Mouse (Mus musculus) heart, embryonic 11.5 days (tissue): ENCODE data around the gene Icmt. TPM values are rescaled to one million over a fixed set of nuclear protein-coding genes. Genes with fewer than 3 reads are reported as not detected.
A peak's percentile ranks its signal among the peaks of the same experiment; 100 is the strongest.

Source experiments
- ATAC-seq: fragments of 200-750 bp; cut with Nextera tagmentation; replicated peaks from 2 replicates; pipeline ENCODE4 v1.8.0; 2017; ENCODE audit warnings: moderate library complexity; ENCODE audit not compliant: insufficient number of reproducible peaks, low FRiP score, low TSS enrichment
- H3K27ac ChIP-seq: fragments of 300-500 bp; sonication (generic); 2 replicates; pipeline ENCODE4 v1.5.1; 2014; ENCODE audit warnings: mild to moderate bottlenecking, low read depth, low read length
- H3K27me3 ChIP-seq: fragments of 300-500 bp; sonication (generic); 2 replicates; pipeline ENCODE4 v1.6.1; 2014; ENCODE audit warnings: mild to moderate bottlenecking, low read length, mixed read lengths; ENCODE audit not compliant: control insufficient read depth, insufficient read depth
- H3K36me3 ChIP-seq: fragments of 300-500 bp; sonication (generic); 2 replicates; pipeline ENCODE4 v1.6.1; 2014; ENCODE audit warnings: mild to moderate bottlenecking, low read length, moderate library complexity, mixed read lengths; ENCODE audit not compliant: control insufficient read depth, insufficient read depth
- H3K4me1 ChIP-seq: fragments of 300-500 bp; sonication (generic); 2 replicates; pipeline ENCODE4 v1.6.1; 2014; ENCODE audit warnings: low read length; ENCODE audit not compliant: control insufficient read depth, insufficient read depth
- H3K4me2 ChIP-seq: fragments of 300-500 bp; sonication (generic); 2 replicates; pipeline ENCODE4 v1.6.1; 2014; ENCODE audit warnings: mild to moderate bottlenecking, moderate library complexity
- H3K4me3 ChIP-seq: fragments of 300-500 bp; sonication (generic); 2 replicates; pipeline ENCODE4 v1.5.1; 2014; ENCODE audit warnings: low read depth, low read length
- H3K9ac ChIP-seq: fragments of 300-500 bp; sonication (generic); 2 replicates; pipeline ENCODE4 v1.6.1; 2014; ENCODE audit warnings: mild to moderate bottlenecking, low read depth, low read length, moderate library complexity
- H3K9me3 ChIP-seq: fragments of 300-500 bp; sonication (generic); replicated peaks from 2 replicates; pipeline ENCODE4 v1.6.1; 2016; ENCODE audit warnings: low read length; ENCODE audit not compliant: control insufficient read depth
- WGBS: fragments of 180-500 bp; shearing (Covaris S2); extraction: QIAGEN DNeasy Blood & Tissue Kit; methylation state at CpG from one replicate; pipeline ENCODE4 v1.1.7; 2014; ENCODE audit not compliant: insufficient replicate concordance; 5-methylcytosine and 5-hydroxymethylcytosine counted together
- polyA plus RNA-seq: library from polyadenylated mRNA; unstranded; fragments of >200 nt; fragmentation: Nextera tagmentation; extraction: Ambion mirVana; gene quantifications from 2 replicates; pipeline ENCODE4 v1.2.1, GENCODE M21; 2014

Icmt gene
- polyA plus RNA-seq, 1 experiment from 2014 or later = 15.9 TPM

DNA sequence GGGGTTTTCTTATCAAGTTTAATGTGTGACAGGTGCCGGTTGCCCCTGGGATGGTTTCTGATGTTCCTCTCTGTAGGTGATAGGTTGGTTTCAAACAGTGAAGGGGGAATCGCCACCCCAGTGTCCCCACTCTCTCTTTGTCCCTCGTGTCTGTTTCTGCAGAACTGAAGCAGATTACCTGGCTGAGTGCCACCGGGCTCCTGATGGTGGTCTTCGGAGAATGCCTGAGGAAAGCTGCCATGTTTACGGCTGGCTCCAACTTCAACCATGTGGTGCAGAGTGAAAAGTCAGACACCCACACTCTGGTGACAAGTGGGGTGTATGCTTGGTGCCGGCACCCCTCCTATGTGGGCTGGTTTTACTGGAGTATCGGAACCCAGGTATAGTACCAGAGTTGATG is 3.3 kb downstream of the Icmt start:
- WGBS = 93% methylated on average over 8 of the region's 8 CpGs
- H3K27ac ChIP-seq = no peak overlapping the region
- H3K27me3 ChIP-seq = no peaks in the 10 kb centered on the region
- H3K4me3 ChIP-seq = no peak overlapping the region
- no peak overlapping the region for H3K4me2 ChIP-seq
- H3K36me3 ChIP-seq = peaks cover 15% of the 10 kb centered on the region; the same call in 1 of the 2 replicates
- no peak for ATAC-seq
- no peaks in the 10 kb centered on the region for H3K9me3 ChIP-seq
- peaks cover 11% of the 10 kb centered on the region for H3K4me1 ChIP-seq
- H3K9ac ChIP-seq = no peak overlapping the region

DNA sequence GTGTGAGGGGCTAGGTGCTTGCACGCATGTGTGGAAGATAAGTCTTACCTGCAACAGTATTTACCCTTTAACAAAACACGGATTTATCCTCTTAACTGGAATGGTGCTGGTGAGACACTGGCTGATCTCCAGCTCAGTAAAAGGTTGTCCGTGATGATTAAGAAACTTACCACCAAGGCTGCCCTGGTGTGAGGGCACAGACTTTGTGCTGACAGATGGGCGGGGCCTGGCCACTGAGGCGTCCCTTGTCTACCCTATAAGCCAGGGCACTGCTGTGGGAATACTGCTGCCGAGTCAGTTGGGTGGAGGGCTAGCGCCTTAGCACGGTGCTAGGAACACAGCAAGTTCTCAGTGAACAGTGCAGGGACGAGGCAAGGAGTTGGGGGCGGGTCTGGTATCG is 5.0 kb downstream of the Icmt start:
- Histone ChIP-seq H3K4me3 (no peak overlapping the region), H3K27me3 (no peaks in the 10 kb centered on the region), H3K4me1 (peaks cover 8% of the 10 kb centered on the region), H3K27ac (no peak overlapping the region), H3K36me3 (peaks cover 15% of the 10 kb centered on the region; the same call in 1 of the 2 replicates), H3K9me3 (no peaks in the 10 kb centered on the region), H3K9ac (no peak overlapping the region), H3K4me2 (no peak overlapping the region)
- ATAC-seq = no peak
- WGBS = 80% methylated on average over 11 of the region's 11 CpGs

DNA sequence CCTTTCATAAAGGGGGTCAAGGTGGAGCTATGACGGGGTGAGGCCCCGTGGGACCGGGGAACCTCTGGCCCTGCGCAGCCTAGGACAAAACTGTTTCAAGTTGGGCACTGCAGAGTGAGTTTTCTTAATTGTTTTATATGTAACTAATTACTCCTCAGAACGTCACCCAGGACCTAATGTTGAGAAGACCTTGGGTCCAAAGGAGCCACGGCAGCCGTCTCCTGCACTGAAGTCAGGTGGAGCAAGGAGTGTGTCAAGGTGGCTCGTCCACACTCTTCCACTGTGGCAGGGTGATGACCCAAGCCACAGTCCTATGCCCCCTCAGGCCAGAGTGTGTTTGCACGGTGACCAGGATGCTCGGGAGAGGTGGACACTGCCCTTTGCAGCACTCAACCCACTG is 6.1 kb downstream of the Icmt start:
- no peak overlapping the region for H3K9ac ChIP-seq
- no peaks in the 10 kb centered on the region for H3K9me3 ChIP-seq
- no peak for ATAC-seq
- WGBS = 91% methylated on average over 10 of the region's 10 CpGs
- H3K4me1 ChIP-seq = peaks cover 4% of the 10 kb centered on the region
- no peak overlapping the region for H3K27ac ChIP-seq
- H3K4me2 ChIP-seq = no peak overlapping the region
- H3K4me3 ChIP-seq = no peak overlapping the region
- H3K36me3 ChIP-seq = peaks cover 15% of the 10 kb centered on the region; the same call in 1 of the 2 replicates
- H3K27me3 ChIP-seq = no peaks in the 10 kb centered on the region

DNA sequence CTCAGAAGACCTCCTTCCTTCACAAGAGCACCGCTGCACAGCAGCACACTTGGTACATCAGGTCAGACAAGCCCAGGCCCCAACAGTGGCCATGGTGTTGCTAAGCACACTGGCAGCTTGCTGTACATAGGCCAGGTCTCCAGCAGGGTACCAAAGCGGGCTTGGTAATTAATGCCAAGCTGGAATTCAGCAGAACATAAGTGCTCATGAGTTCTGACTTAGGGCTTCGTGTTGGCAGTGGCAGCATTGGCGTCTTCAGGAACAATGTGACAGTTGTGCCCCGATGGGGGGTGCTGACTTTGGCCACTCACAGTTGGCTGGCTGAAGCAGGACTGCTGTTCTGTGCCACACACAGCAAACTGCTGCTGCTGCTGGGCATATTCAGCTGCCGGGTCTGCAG is 7.7 kb downstream of the Icmt start:
- Histone ChIP-seq H3K27me3 (no peaks in the 10 kb centered on the region), H3K9me3 (no peaks in the 10 kb centered on the region), H3K27ac (no peak overlapping the region), H3K4me3 (no peak overlapping the region), H3K4me2 (no peak overlapping the region), H3K4me1 (no peaks in the 10 kb centered on the region), H3K36me3 (peaks cover 20% of the 10 kb centered on the region), H3K9ac (no peak overlapping the region)
- WGBS = 88% methylated on average over 6 of the region's 6 CpGs
- no peak for ATAC-seq

DNA sequence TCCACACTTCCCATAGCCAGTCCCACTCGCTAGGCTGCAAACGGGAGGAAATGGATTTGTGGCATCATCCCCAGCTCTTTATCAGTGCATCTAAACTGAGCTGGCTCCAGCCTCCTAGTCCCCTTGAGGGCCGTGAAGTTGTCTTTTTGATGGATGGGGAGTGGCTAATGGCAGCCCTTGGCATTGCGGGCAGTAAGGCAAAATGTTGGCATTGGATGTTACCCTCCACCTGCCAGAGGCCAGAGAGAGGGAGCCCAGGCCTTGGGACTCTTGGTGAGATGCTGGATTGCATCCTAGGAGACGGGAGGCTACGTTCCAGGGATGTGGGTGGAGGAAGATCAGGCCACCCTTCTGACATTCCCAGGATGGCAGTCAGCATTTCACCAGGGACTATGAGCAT is 9.0 kb downstream of the Icmt start:
- Histone ChIP-seq H3K4me3 (no peak overlapping the region), H3K4me2 (no peak overlapping the region), H3K9me3 (no peaks in the 10 kb centered on the region), H3K4me1 (no peaks in the 10 kb centered on the region), H3K27me3 (peaks cover 8% of the 10 kb centered on the region), H3K36me3 (peaks cover 12% of the 10 kb centered on the region), H3K27ac (no peak overlapping the region), H3K9ac (no peak overlapping the region)
- 78% methylated on average over 6 of the region's 6 CpGs for WGBS
- no peak for ATAC-seq

DNA sequence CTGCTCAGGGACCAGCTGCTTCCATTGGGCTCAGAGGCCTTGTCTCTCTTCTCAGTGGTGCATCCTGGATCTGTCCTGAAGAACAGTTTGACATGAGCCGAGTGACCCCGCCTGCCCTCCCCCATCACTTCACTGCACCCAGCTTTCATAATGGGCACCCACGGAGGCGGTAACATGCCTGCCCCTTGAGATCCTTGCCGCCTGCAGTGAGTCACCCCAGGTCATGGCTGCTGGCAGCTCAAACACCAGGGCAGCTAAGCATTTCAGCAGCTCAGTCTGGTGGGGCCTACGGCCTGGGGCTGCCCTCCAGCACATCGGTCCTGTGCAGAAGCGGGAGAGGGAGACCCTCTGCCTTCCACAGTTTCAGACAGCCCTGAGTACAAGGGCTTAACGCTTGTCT is 10.5 kb downstream of the Icmt start:
- no peak for ATAC-seq
- Histone ChIP-seq H3K27ac (no peak overlapping the region), H3K4me2 (no peak overlapping the region), H3K4me3 (no peak overlapping the region), H3K27me3 (peaks cover 23% of the 10 kb centered on the region), H3K9ac (no peak overlapping the region), H3K36me3 (peaks cover 12% of the 10 kb centered on the region), H3K9me3 (no peaks in the 10 kb centered on the region), H3K4me1 (peaks cover 2% of the 10 kb centered on the region)
- WGBS = 79% methylated on average over 9 of the region's 9 CpGs

DNA sequence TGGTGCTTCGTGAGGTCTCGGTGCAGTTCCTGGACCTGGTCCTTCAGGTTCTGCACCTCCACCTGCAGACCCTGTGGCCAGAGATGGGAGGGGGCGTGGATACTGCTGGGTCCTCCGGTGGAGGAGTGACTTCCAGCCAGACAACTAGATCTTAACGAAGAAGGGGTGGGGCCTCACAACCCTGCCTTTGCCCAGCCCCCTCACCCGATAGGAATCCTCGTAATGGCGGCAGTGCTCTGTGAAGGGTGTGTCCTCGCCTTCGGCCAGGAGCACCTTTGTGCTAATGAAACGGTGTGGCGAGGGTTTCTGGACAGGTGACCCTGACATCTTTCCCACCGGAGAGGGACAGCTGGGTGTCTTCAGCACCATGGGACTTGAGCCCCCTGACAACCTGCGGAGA is 15.2 kb downstream of the Icmt start:
- H3K36me3 ChIP-seq = peaks cover 5% of the 10 kb centered on the region
- WGBS = 11% methylated on average over 14 of the region's 14 CpGs
- peaks cover 65% of the 10 kb centered on the region for H3K27me3 ChIP-seq
- no peak overlapping the region for H3K4me3 ChIP-seq
- H3K27ac ChIP-seq = no peak overlapping the region
- peak overlapping the region; percentile 76 for H3K4me2 ChIP-seq
- ATAC-seq = no peak
- H3K9ac ChIP-seq = no peak overlapping the region
- H3K4me1 ChIP-seq = peaks cover 26% of the 10 kb centered on the region
- H3K9me3 ChIP-seq = no peaks in the 10 kb centered on the region

DNA sequence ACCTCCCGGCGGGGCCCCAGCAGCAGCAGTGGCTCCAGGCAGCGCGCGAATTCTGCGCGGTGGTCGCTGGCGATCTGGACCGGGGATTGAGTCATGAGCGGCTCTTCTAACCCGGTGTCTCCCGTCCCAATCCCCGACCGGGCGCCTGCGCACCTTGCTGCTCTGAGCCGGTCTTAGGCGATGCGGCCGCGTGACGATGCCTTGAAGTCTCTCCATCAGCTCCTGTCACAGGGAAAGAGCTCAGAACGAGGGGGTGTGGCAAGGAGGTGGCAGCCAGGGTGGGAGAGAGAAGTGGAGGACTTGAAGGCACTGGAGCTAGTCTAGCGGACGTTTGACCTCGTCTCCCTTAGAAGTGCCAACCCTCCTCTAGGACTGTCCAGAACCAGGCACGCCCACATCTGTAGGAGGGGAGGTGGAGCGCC is 16.2 kb downstream of the Icmt start:
- H3K4me2 ChIP-seq = peak overlapping the region; percentile 76
- H3K9ac ChIP-seq = peak overlapping the region; percentile 56
- ATAC-seq = no peak
- no peak overlapping the region for H3K27ac ChIP-seq
- H3K4me1 ChIP-seq = peaks cover 34% of the 10 kb centered on the region
- H3K4me3 ChIP-seq = peak overlapping the region; percentile 43
- under 1% methylated on average over 29 of the region's 29 CpGs for WGBS
- no peaks in the 10 kb centered on the region for H3K9me3 ChIP-seq
- H3K27me3 ChIP-seq = peaks cover 74% of the 10 kb centered on the region
- peaks cover 5% of the 10 kb centered on the region for H3K36me3 ChIP-seq

DNA sequence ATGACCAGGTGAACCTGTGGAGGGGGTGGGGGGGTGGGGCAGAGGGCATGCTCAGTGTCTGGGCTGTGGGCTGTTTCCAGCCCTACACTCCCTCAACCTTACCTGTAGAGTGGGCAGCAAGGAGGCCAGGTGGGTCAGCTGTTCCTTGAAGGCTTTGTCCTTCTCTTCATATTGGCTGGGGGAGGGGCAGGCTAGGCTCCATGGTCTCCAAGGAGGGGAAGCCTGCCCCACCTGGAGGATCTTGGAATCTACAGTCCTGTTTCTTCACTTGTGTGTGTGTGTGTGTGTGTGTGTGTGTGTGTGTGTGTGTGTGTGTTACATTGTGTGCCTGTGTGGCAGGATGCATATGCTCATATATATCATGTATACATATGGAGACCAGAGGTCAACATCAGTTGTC is 16.9 kb downstream of the Icmt start:
- H3K36me3 ChIP-seq = peaks cover under 1% of the 10 kb centered on the region
- peak overlapping the region; percentile 43 for H3K4me3 ChIP-seq
- no peak for ATAC-seq
- no peaks in the 10 kb centered on the region for H3K9me3 ChIP-seq
- peaks cover 74% of the 10 kb centered on the region for H3K27me3 ChIP-seq
- H3K4me2 ChIP-seq = peak overlapping the region; percentile 76
- H3K9ac ChIP-seq = no peak overlapping the region
- H3K27ac ChIP-seq = no peak overlapping the region
- peaks cover 40% of the 10 kb centered on the region for H3K4me1 ChIP-seq
